Mouse (Mus musculus): ENCODE results near the gene Gm6525. TPM values are rescaled to one million over a fixed set of nuclear protein-coding genes. Genes with fewer than 3 reads are reported as not detected.

The Gm6525 gene
- total and polyA plus RNA-seq, 2 experiments from 2014 or later = 2.3 TPM; not detected in 1

DNA sequence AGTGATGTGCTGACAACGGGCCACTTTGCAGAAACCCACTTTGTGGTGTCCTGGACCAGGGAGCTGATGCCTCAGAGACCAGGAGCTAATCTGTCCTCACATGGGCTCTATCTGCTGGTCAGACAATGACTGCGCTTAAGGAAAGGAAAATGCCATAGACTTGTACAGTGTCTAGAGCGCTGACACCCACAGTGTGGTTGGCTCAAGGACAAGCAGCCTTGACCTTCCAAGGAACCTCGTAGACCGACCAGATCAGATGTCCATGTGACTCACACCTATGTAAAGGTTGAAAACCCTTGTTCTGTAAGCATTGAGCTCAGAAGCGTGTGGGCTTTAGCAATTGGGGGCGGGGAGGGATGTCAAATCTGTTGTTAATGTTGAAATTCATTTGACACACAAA lies 34.6 kb downstream of the Gm6525 start:
- 96% methylated on average over 7 of the region's 7 CpGs for WGBS
- H3K4me3 ChIP-seq (ENCODE audit: low read length) = no peak overlapping the region
- peaks cover 22% of the 10 kb centered on the region; the same call in 1 of the 2 replicates for H3K36me3 ChIP-seq (ENCODE audit: insufficient read depth, low read length)
- H3K27ac ChIP-seq = no peak overlapping the region
- no peak overlapping the region for H3K9ac ChIP-seq (replicated peaks; ENCODE audit: low read length)
- TF ChIP-seq CTCF (IDR thresholded peaks at IDR 0.05; ENCODE audit: low read depth) = no peak
- H3K4me2 ChIP-seq (ENCODE audit: low read depth, low read length) = no peak overlapping the region
- H3K4me1 ChIP-seq (ENCODE audit: insufficient read depth, low read length) = no peaks in the 10 kb centered on the region
- H3K27me3 ChIP-seq (ENCODE audit: insufficient read depth, low read length) = no peaks in the 10 kb centered on the region
- no peaks in the 10 kb centered on the region for H3K9me3 ChIP-seq (ENCODE audit: low read length)
- ATAC-seq = no peak
- DNase-seq (ENCODE audit: low spot score) = no peak

DNA sequence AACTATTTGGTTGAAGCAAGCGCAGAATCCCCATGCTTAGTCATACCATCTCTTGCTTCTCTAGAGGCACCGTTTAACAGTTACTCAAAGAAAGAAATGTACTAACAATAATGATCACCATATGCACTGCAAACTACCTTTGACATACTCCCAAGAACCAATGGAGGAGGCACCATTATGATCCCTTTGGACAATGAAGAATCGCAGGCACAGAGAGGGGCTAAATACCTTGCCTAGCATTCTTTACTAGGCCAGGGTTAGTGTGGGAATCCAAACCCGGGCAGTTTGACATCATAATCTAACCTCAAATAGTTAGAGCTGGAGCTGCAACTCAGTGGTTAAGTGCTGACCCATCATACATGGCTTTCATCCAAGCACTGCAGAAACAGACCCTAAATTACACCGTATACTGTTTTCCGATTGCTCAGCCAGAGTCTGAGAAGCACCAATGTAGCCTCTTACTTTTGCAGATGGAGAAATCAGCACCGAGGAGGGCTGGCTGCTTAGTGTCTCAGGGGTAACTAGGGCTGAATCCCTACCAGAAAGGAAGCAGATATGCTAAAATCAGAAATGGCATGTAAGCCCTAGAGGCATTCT lies 35.1 kb downstream of the Gm6525 start:
- 79% methylated on average over 7 of the region's 7 CpGs for WGBS
- Histone ChIP-seq H3K9ac (replicated peaks; ENCODE audit: low read length) (no peak overlapping the region), H3K4me1 (ENCODE audit: insufficient read depth, low read length) (no peaks in the 10 kb centered on the region), H3K4me2 (ENCODE audit: low read depth, low read length) (no peak overlapping the region), H3K27me3 (ENCODE audit: insufficient read depth, low read length) (no peaks in the 10 kb centered on the region), H3K36me3 (ENCODE audit: insufficient read depth, low read length) (peaks cover 22% of the 10 kb centered on the region; the same call in 1 of the 2 replicates), H3K9me3 (ENCODE audit: low read length) (no peaks in the 10 kb centered on the region), H3K4me3 (ENCODE audit: low read length) (no peak overlapping the region), H3K27ac (no peak overlapping the region)
- no peak for TF ChIP-seq CTCF (IDR thresholded peaks at IDR 0.05; ENCODE audit: low read depth)
- ATAC-seq (no peak), DNase-seq (ENCODE audit: low spot score) (no peak)

DNA sequence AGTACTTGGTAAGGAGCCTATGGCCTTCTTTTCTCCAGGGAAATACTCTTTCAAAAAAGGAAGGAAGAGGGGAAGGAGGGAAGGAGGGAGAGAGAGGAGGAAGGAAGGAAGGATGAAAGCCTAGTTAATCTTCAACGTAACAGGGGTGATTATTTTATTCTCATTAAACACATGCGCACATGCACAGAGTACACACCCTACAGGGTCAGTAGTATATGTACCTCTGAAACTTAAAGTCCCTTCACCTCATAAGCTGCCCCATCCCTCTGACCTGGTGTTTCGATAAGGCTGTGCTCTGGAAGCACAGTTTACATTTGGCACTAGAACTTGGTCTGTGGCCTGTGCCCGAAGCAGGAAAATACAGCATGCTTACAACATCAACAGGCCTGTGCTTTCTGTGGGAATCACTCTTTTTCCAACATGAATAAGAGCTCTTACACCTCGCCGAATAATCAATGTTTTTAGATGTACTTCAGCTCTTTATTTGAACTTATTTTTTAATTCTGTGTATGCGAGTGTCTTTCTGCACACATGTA lies 37.5 kb downstream of the Gm6525 start:
- Histone ChIP-seq H3K36me3 (ENCODE audit: insufficient read depth, low read length) (peaks cover 14% of the 10 kb centered on the region; the same call in 1 of the 2 replicates), H3K27ac (no peak overlapping the region), H3K9me3 (ENCODE audit: low read length) (no peaks in the 10 kb centered on the region), H3K9ac (replicated peaks; ENCODE audit: low read length) (no peak overlapping the region), H3K4me2 (ENCODE audit: low read depth, low read length) (no peak overlapping the region), H3K4me3 (ENCODE audit: low read length) (no peak overlapping the region), H3K27me3 (ENCODE audit: insufficient read depth, low read length) (no peaks in the 10 kb centered on the region), H3K4me1 (ENCODE audit: insufficient read depth, low read length) (peaks cover 19% of the 10 kb centered on the region)
- ATAC-seq = no peak
- no peak for DNase-seq (ENCODE audit: low spot score)
- no peak for TF ChIP-seq CTCF (IDR thresholded peaks at IDR 0.05; ENCODE audit: low read depth)
- WGBS = 82% methylated on average over 7 of the region's 7 CpGs

DNA sequence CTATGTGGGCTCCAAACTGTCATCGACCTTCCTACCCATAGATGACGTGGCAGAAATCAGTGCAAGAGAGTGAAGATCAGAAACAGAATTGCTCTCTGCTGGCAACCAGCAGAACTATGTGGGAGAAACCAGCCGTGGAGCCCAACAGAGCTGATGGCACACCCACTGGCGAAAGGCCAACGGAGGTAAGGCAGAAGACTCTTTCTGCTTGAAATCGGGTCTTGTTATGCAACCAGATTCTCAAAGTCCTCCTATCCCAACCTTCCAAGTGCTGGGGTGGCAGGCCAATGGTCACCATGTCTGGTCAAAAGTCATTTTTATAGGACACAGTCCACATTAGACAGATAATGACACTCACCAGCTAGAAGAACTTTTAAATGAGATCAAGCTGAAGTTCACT lies 40.6 kb downstream of the Gm6525 start:
- Histone ChIP-seq H3K4me1 (ENCODE audit: insufficient read depth, low read length) (peaks cover 41% of the 10 kb centered on the region), H3K27ac (no peak overlapping the region), H3K9me3 (ENCODE audit: low read length) (no peaks in the 10 kb centered on the region), H3K9ac (replicated peaks; ENCODE audit: low read length) (no peak overlapping the region), H3K4me2 (ENCODE audit: low read depth, low read length) (peak overlapping the region; percentile 83), H3K36me3 (ENCODE audit: insufficient read depth, low read length) (no peaks in the 10 kb centered on the region), H3K4me3 (ENCODE audit: low read length) (no peak overlapping the region), H3K27me3 (ENCODE audit: insufficient read depth, low read length) (no peaks in the 10 kb centered on the region)
- DNase-seq (ENCODE audit: low spot score) (no peak), ATAC-seq (no peak)
- 75% methylated on average over 6 of the region's 6 CpGs for WGBS
- TF ChIP-seq CTCF (IDR thresholded peaks at IDR 0.05; ENCODE audit: low read depth) = no peak

DNA sequence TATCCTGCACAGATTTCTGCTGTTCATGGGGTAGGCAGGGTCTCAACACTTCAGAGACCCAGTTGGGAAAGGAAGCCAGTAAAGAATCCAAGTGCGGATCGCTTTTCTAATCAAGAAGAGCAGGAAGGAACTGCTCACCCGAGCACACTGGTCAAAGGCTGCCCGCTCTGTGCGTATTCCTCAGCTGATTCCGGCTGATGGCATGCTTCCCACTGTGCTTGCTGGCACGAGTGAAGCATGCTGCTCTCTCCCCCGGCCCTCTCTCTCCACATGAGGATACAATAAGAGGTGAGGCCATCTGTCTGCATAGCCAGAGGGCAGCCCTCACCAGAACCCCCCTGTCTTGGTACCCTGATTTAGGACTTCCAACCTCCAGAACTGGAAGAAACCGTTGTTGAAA lies 41.3 kb downstream of the Gm6525 start:
- peak overlapping the region; percentile 20; the same call in 1 of the 2 replicates for H3K4me3 ChIP-seq (ENCODE audit: low read length)
- 0 out of 2 replicates have a peak overlapping the region, but pooled peaks have one; percentile 9 for H3K9ac ChIP-seq (replicated peaks; ENCODE audit: low read length)
- no peaks in the 10 kb centered on the region for H3K9me3 ChIP-seq (ENCODE audit: low read length)
- TF ChIP-seq CTCF (IDR thresholded peaks at IDR 0.05; ENCODE audit: low read depth) = no peak
- peaks cover 41% of the 10 kb centered on the region for H3K4me1 ChIP-seq (ENCODE audit: insufficient read depth, low read length)
- H3K27me3 ChIP-seq (ENCODE audit: insufficient read depth, low read length) = no peaks in the 10 kb centered on the region
- DNase-seq (ENCODE audit: low spot score) (peak; percentile 71), ATAC-seq (peak; percentile 33; the same call in 1 of the 2 replicates)
- H3K27ac ChIP-seq = peak overlapping the region; percentile 32; the same call in 1 of the 2 replicates
- H3K4me2 ChIP-seq (ENCODE audit: low read depth, low read length) = peak overlapping the region; percentile 83
- 23% methylated on average over 9 of the region's 9 CpGs for WGBS
- no peaks in the 10 kb centered on the region for H3K36me3 ChIP-seq (ENCODE audit: insufficient read depth, low read length)

DNA sequence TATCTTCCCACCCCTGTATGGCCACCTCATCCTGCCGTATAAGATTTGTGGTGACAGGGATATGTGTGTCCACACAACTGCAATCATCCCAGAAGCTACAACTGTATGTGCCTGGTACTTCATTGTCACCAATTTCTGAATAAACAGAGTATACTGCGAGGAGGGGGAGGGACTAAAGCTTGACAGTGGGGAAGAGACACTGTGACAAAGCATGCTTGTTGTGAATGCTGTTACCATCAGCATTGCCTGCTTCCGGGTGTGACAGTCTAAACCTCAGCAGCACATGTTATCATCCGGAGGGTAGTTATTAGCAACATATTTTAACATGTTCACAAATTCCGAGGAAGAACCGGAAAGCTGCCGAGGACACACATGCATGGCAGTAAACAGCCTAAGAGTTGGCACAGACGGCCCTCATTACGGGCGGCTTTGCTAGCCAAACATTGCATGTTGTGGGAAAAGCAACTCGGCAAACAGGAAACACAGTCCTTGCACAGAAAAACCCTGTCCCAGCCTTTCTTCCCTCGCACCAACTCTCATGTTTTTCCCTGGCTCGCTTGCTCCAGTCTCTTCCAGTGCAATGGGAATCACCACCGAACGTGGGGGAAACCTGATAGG lies 41.9 kb downstream of the Gm6525 start:
- WGBS = 36% methylated on average over 15 of the region's 15 CpGs
- DNase-seq (ENCODE audit: low spot score) (peak; percentile 40), ATAC-seq (no peak)
- peak overlapping the region; percentile 64; the same call in 1 of the 2 replicates for H3K27ac ChIP-seq
- no peaks in the 10 kb centered on the region for H3K36me3 ChIP-seq (ENCODE audit: insufficient read depth, low read length)
- H3K4me2 ChIP-seq (ENCODE audit: low read depth, low read length) = peak overlapping the region; percentile 83
- H3K27me3 ChIP-seq (ENCODE audit: insufficient read depth, low read length) = no peaks in the 10 kb centered on the region
- peak overlapping the region; percentile 18 for H3K9ac ChIP-seq (replicated peaks; ENCODE audit: low read length)
- peak overlapping the region; percentile 20 for H3K4me3 ChIP-seq (ENCODE audit: low read length)
- H3K9me3 ChIP-seq (ENCODE audit: low read length) = no peaks in the 10 kb centered on the region
- TF ChIP-seq CTCF (IDR thresholded peaks at IDR 0.05; ENCODE audit: low read depth) = no peak
- H3K4me1 ChIP-seq (ENCODE audit: insufficient read depth, low read length) = peaks cover 41% of the 10 kb centered on the region

All from hindbrain, postnatal 0 days (tissue).